Mouse (Mus musculus): Measurements from ENCODE around the gene Ptgis. TPM values are rescaled to one million over a fixed set of nuclear protein-coding genes. Genes with fewer than 3 reads are reported as not detected.
A peak's percentile ranks its signal among the peaks of the same experiment; 100 is the strongest.

Gene Ptgis
- polyA plus RNA-seq, 1 experiment from 2014 or later: 20.4 TPM

GRCm38 (mm10) chr2:167243831-167244563, 3.6 kb upstream of the Ptgis start:
- ATAC-seq (replicated peaks; ENCODE audit: extremely low read depth, insufficient read depth, low FRiP score): no peak
- Histone ChIP-seq H3K4me1 (ENCODE audit: control insufficient read depth, insufficient read depth, low read length) (no peaks in the 10 kb centered on the region), H3K27me3 (ENCODE audit: control insufficient read depth, insufficient read depth, low read length) (peaks cover 6% of the 10 kb centered on the region; the same call in 1 of the 2 replicates), H3K36me3 (ENCODE audit: control insufficient read depth, insufficient read depth) (no peaks in the 10 kb centered on the region), H3K4me2 (ENCODE audit: low read depth, low read length) (no peak overlapping the region), H3K4me3 (ENCODE audit: low read length) (no peak overlapping the region), H3K27ac (ENCODE audit: low read length) (no peak overlapping the region), H3K9me3 (replicated peaks; ENCODE audit: control insufficient read depth, low read length) (peaks cover 6% of the 10 kb centered on the region), H3K9ac (ENCODE audit: low read length) (no peak overlapping the region)
- WGBS: 87% methylated on average over 4 of the region's 4 CpGs

GRCm38 (mm10) chr2:167239262-167239661, 1.1 kb downstream of the Ptgis start:
- no peaks in the 10 kb centered on the region for H3K9me3 ChIP-seq (replicated peaks; ENCODE audit: control insufficient read depth, low read length)
- peak overlapping the region; percentile 74 for H3K9ac ChIP-seq (ENCODE audit: low read length)
- WGBS: 45% methylated on average over 12 of the region's 12 CpGs
- H3K27me3 ChIP-seq (ENCODE audit: control insufficient read depth, insufficient read depth, low read length): peaks cover 9% of the 10 kb centered on the region
- no peaks in the 10 kb centered on the region for H3K36me3 ChIP-seq (ENCODE audit: control insufficient read depth, insufficient read depth)
- H3K4me1 ChIP-seq (ENCODE audit: control insufficient read depth, insufficient read depth, low read length): no peaks in the 10 kb centered on the region
- ATAC-seq (replicated peaks; ENCODE audit: extremely low read depth, insufficient read depth, low FRiP score): no peak
- H3K4me3 ChIP-seq (ENCODE audit: low read length): peak overlapping the region; percentile 56
- H3K4me2 ChIP-seq (ENCODE audit: low read depth, low read length): peak overlapping the region; percentile 81
- H3K27ac ChIP-seq (ENCODE audit: low read length): peak overlapping the region; percentile 21; the same call in 1 of the 2 replicates

GRCm38 (mm10) chr2:167237224-167237623, 3.2 kb downstream of the Ptgis start:
- Histone ChIP-seq H3K9ac (ENCODE audit: low read length) (no peak overlapping the region), H3K36me3 (ENCODE audit: control insufficient read depth, insufficient read depth) (no peaks in the 10 kb centered on the region), H3K27ac (ENCODE audit: low read length) (peak overlapping the region; percentile 2; the same call in 1 of the 2 replicates), H3K4me2 (ENCODE audit: low read depth, low read length) (no peak overlapping the region), H3K27me3 (ENCODE audit: control insufficient read depth, insufficient read depth, low read length) (peaks cover 9% of the 10 kb centered on the region), H3K9me3 (replicated peaks; ENCODE audit: control insufficient read depth, low read length) (no peaks in the 10 kb centered on the region), H3K4me3 (ENCODE audit: low read length) (no peak overlapping the region), H3K4me1 (ENCODE audit: control insufficient read depth, insufficient read depth, low read length) (peaks cover 2% of the 10 kb centered on the region)
- WGBS: 77% methylated on average over 9 of the region's 9 CpGs
- ATAC-seq (replicated peaks; ENCODE audit: extremely low read depth, insufficient read depth, low FRiP score): no peak

- Histone ChIP-seq H3K36me3 (ENCODE audit: control insufficient read depth, insufficient read depth) (no peaks in the 10 kb centered on the region), H3K4me1 (ENCODE audit: control insufficient read depth, insufficient read depth, low read length) (peaks cover 8% of the 10 kb centered on the region), H3K27me3 (ENCODE audit: control insufficient read depth, insufficient read depth, low read length) (peaks cover 7% of the 10 kb centered on the region), H3K4me2 (ENCODE audit: low read depth, low read length) (no peak overlapping the region), H3K4me3 (ENCODE audit: low read length) (no peak overlapping the region), H3K27ac (ENCODE audit: low read length) (peak overlapping the region; percentile 79), H3K9ac (ENCODE audit: low read length) (no peak overlapping the region), H3K9me3 (replicated peaks; ENCODE audit: control insufficient read depth, low read length) (no peaks in the 10 kb centered on the region)
- WGBS: 90% methylated on average over 4 of the region's 4 CpGs
- no peak for ATAC-seq (replicated peaks; ENCODE audit: extremely low read depth, insufficient read depth, low FRiP score)
Measured at GRCm38 (mm10) chr2:167236174-167236573, 4.2 kb downstream of the Ptgis start.

DNA sequence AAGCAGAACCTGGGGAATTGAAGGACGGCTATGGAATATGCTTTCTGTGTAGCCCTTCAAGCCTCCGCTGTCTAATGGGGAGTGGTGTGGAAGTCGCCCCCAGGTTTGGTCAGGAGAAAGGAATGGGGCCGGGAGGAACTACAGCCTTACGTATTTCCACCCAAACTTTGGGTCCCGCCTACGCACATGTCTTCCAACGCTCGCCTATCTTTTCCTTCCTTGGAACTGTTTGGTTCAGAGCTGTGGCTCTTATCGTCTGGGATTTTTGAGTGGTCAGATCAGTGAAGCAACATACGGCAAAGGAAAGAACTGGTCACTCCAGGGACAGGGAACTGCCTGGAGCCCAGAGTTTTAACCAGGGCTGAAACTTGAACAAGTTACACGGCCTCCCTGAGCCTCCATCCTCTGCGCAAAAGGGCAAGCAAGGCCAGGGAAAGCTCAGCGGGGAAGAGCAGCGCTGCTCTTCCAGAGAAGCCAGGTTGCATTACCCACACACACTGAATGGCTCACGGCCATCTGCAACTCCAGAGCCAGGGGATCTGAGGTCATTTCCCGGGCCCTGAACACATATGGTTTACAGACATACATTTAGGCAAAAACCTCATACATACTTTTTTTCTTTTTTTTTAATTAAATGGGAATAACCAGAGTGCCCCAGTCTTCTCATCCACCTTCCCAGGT, 4.9 kb downstream of the Ptgis start:
- 42% methylated on average over 17 of the region's 17 CpGs for WGBS
- no peak overlapping the region for H3K4me3 ChIP-seq (ENCODE audit: low read length)
- H3K4me1 ChIP-seq (ENCODE audit: control insufficient read depth, insufficient read depth, low read length): peaks cover 8% of the 10 kb centered on the region
- peak overlapping the region; percentile 23; the same call in 1 of the 2 replicates for H3K4me2 ChIP-seq (ENCODE audit: low read depth, low read length)
- peak overlapping the region; percentile 27; the same call in 1 of the 2 replicates for H3K9ac ChIP-seq (ENCODE audit: low read length)
- H3K27ac ChIP-seq (ENCODE audit: low read length): peak overlapping the region; percentile 79
- H3K36me3 ChIP-seq (ENCODE audit: control insufficient read depth, insufficient read depth): no peaks in the 10 kb centered on the region
- no peaks in the 10 kb centered on the region for H3K9me3 ChIP-seq (replicated peaks; ENCODE audit: control insufficient read depth, low read length)
- H3K27me3 ChIP-seq (ENCODE audit: control insufficient read depth, insufficient read depth, low read length): peaks cover 7% of the 10 kb centered on the region
- ATAC-seq (replicated peaks; ENCODE audit: extremely low read depth, insufficient read depth, low FRiP score): peak; percentile 59; the same call in 1 of the 2 replicates

- H3K9me3 ChIP-seq (replicated peaks; ENCODE audit: control insufficient read depth, low read length): no peaks in the 10 kb centered on the region
- 65% methylated on average over 14 of the region's 14 CpGs for WGBS
- no peak overlapping the region for H3K9ac ChIP-seq (ENCODE audit: low read length)
- no peak for ATAC-seq (replicated peaks; ENCODE audit: extremely low read depth, insufficient read depth, low FRiP score)
- peaks cover 8% of the 10 kb centered on the region for H3K4me1 ChIP-seq (ENCODE audit: control insufficient read depth, insufficient read depth, low read length)
- H3K4me2 ChIP-seq (ENCODE audit: low read depth, low read length): no peak overlapping the region
- H3K27me3 ChIP-seq (ENCODE audit: control insufficient read depth, insufficient read depth, low read length): peaks cover 3% of the 10 kb centered on the region; the same call in 1 of the 2 replicates
- H3K27ac ChIP-seq (ENCODE audit: low read length): no peak overlapping the region
- no peak overlapping the region for H3K4me3 ChIP-seq (ENCODE audit: low read length)
- no peaks in the 10 kb centered on the region for H3K36me3 ChIP-seq (ENCODE audit: control insufficient read depth, insufficient read depth)
Measured at GRCm38 (mm10) chr2:167233771-167234170, 6.6 kb downstream of the Ptgis start.

- 0 out of 2 replicates have a peak, but pooled peaks cover 2% of the 10 kb centered on the region for H3K27me3 ChIP-seq (ENCODE audit: control insufficient read depth, insufficient read depth, low read length)
- H3K27ac ChIP-seq (ENCODE audit: low read length): no peak overlapping the region
- H3K36me3 ChIP-seq (ENCODE audit: control insufficient read depth, insufficient read depth): no peaks in the 10 kb centered on the region
- no peak overlapping the region for H3K4me2 ChIP-seq (ENCODE audit: low read depth, low read length)
- H3K9me3 ChIP-seq (replicated peaks; ENCODE audit: control insufficient read depth, low read length): no peaks in the 10 kb centered on the region
- H3K9ac ChIP-seq (ENCODE audit: low read length): no peak overlapping the region
- H3K4me3 ChIP-seq (ENCODE audit: low read length): no peak overlapping the region
- peaks cover 8% of the 10 kb centered on the region for H3K4me1 ChIP-seq (ENCODE audit: control insufficient read depth, insufficient read depth, low read length)
- 74% methylated on average over 5 of the region's 5 CpGs for WGBS
- no peak for ATAC-seq (replicated peaks; ENCODE audit: extremely low read depth, insufficient read depth, low FRiP score)
Measured at GRCm38 (mm10) chr2:167233009-167233335, 7.4 kb downstream of the Ptgis start.

- peak; percentile 52; the same call in 1 of the 2 replicates for ATAC-seq (replicated peaks; ENCODE audit: extremely low read depth, insufficient read depth, low FRiP score)
- H3K4me2 ChIP-seq (ENCODE audit: low read depth, low read length): no peak overlapping the region
- 42% methylated on average over 14 of the region's 14 CpGs for WGBS
Measured at GRCm38 (mm10) chr2:167232132-167233008, 8.0 kb downstream of the Ptgis start.

More at GRCm38 (mm10) chr2:167232132-167233008, 8.0 kb downstream of the Ptgis start:
- Histone ChIP-seq H3K27me3 (ENCODE audit: control insufficient read depth, insufficient read depth, low read length) (no peaks in the 10 kb centered on the region), H3K36me3 (ENCODE audit: control insufficient read depth, insufficient read depth) (no peaks in the 10 kb centered on the region), H3K4me1 (ENCODE audit: control insufficient read depth, insufficient read depth, low read length) (peaks cover 8% of the 10 kb centered on the region), H3K9me3 (replicated peaks; ENCODE audit: control insufficient read depth, low read length) (no peaks in the 10 kb centered on the region), H3K9ac (ENCODE audit: low read length) (no peak overlapping the region; the same call in 1 of the 2 replicates), H3K4me3 (ENCODE audit: low read length) (no peak overlapping the region), H3K27ac (ENCODE audit: low read length) (peak overlapping the region; percentile 57)
